Mouse (Mus musculus) T-helper 1 cell (primary cell): ENCODE data around the gene Kirrel3.

Experiments
- in situ Hi-C: fragments of 300-600 bp; cut with MboI, MseI; formaldehyde crosslinking; loops from one replicate; pipeline ENCODE4 v1.15.1; 2025; ENCODE audit warnings: high pct_unique_total_duplicates

Kirrel3 gene

DNA sequence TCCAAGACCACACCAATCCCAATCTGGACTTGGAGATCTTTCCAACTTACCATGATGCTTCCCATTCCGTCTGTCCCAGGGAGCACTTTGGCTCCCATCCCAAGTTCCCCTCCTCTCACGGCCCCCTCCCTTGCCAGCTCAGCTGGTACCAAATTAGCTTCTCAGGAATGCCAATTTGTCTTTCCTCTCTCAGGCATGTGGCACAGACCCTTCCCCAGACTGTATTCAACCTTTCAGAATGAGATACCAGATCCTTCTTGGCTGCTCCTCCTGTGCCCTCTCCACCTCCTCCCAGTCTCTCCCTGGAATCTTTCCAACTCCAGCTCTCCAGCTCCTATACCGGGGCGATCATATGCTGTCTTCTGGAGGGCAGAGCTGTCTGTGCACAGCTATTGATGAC, 264.2 kb downstream of the Kirrel3 start:
- in situ Hi-C loops = no loop called here

GRCm38 (mm10) chr9:34750887-34751286, 265.2 kb downstream of the Kirrel3 start:
- in situ Hi-C loops = no loop called here

DNA sequence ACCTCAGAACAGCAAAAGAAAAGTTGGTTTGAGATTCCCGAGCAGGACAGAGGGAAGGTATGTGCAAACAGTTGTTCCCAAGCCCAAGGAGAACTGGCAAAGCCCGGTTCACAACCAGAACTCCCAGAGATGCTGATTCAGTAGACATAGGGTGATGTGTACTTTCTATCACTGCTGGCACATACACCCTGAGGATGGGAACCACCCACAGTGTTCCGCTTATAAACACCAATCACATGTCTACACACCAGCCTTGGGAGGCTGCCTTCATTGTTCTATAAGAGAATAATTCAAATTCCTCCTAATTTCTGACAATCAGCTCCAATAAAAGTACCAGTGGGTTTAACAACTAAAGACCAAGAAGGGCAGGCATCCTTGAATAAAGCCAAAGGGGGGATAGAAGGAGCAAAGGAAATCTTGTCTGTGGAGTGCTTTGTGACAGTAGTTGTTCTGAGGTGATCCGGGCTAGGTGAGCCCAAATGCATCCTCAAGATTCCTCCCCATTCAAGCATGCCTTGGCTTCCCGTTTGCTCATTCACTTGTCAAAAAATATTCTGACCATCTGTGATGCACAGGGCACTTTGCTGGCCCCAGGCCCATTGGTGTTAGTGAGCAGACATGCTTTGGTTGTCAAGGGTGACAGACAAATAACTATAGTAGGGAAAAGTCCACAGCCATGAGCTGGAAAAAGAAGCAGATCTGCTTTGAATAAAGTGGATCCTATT, 266.5 kb downstream of the Kirrel3 start:
- in situ Hi-C loops = no loop called here

DNA sequence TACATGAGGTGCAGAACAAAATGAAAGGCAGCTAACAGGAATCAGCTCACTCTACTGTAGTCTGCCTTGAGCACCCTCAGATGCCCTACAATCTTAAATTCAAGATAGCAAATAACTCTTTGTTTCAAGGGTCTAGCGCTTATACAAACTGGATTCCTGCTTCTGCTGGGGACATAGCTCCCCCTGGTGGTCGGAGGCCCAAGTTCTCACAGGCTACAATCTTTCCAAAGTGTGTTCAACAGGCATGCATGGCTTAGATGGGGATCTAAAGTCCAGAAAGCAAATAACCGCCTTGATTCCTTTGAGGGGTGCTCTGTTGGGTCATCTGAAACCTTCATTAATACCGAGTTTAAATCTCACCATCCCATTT, 267.1 kb downstream of the Kirrel3 start:
- in situ Hi-C loops = no loop called here

DNA sequence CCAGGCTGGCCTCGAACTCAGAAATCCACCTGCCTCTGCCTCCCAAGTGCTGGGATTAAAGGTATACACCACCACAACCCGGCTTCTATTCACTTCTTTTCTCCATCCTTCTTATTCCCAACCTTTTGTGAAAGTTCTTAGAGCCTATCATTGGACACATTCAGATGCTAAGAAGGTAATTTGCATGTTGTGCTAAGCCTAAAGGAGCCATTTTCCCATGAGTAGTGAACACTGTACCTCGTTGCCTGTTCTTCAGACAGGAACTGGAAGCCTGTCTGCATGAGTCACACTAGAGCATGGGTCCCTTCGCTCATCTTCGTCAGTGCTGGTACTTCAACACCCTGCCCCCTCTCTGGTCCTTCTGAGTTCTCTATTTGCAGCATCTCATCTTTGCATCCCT, 268.2 kb downstream of the Kirrel3 start:
- in situ Hi-C loops = no loop called here

- in situ Hi-C loops = no loop called here
Observed at GRCm38 (mm10) chr9:34754523-34755097, 268.9 kb downstream of the Kirrel3 start.

- in situ Hi-C loops = no loop called here
Observed at GRCm38 (mm10) chr9:34756055-34756454, 270.4 kb downstream of the Kirrel3 start.

DNA sequence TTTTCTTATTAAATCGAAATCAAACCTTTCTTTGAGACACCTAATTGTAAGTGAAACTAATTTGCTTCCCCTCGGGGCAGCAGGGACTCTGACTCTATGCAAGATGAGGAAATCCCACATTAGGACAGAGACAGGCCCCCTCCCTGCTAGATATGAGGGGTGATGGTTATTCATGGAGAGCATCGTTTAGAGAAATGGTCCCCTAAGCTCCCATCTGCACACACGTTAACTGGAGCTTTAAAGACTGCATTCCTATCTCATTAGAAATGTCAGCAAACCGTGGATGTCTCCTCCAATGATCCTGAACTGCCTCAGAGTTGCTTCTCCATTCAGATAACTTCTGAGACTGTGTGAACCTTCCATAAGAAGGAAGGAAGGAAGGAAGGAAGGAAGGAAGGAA, 273.2 kb downstream of the Kirrel3 start:
- in situ Hi-C loops = no loop called here

DNA sequence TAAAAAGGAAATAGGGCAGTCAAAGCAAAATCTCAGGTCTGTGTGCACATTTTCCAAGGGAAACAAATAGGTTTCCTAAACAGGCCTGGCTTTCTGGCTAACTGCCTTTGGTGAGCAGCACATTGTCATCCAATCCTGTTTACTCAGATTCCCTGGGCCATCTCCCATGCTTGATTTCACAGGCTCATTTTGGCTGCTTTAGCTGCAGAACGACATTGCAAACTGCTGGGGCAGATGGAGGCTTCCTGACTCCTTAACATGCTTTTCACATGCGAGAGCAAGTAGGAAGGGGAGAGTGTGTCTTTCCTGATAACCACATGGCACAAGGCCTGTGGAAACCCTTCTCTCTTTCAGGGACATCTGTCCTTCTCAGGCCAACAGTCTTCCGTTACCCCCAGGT, 274.8 kb downstream of the Kirrel3 start:
- in situ Hi-C loops = no loop called here

GRCm38 (mm10) chr9:34766792-34767623, 281.3 kb downstream of the Kirrel3 start:
- in situ Hi-C loops = no loop called here

GRCm38 (mm10) chr9:34768961-34769360, 283.3 kb downstream of the Kirrel3 start:
- in situ Hi-C loops = no loop called here

DNA sequence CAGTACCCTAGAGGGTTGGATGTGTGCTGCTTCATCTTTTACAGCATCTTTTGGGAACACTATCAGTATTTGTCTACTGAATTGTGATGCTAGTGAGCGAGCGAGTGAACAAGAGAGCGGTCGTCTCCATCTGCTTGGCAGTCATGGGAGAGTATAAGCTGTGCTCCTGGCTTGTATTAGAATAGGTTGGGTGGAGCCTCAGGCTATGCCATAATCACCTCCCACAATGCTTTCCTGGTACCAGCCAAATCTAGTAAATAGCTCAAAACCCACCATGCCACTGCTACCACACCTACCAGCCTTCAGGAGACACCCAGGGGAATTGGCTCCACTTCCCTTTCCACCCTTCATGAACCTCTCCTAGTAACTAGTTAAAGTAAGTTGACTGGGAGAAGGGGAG, 285.3 kb downstream of the Kirrel3 start:
- in situ Hi-C loops = no loop called here

DNA sequence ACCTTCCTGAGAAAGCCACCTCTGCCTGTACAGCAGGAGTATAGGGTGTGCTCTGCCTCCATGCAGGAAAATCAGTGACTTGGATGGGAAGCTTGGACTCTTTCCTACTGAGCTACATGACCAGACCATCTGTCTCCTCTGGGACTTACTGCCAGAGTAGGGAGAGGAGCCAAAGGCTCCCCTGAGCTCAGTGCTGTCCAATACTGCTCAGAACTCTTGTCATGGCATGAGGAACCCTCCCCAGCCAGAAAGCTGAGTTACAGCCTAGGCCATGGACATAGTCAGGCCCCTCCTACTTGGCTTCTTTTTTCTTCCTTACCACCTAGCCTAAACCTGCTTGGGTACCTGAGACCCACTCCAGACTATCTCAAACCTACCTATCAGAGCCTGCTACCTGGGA, 285.7 kb downstream of the Kirrel3 start:
- in situ Hi-C loops = no loop called here

GRCm38 (mm10) chr9:34772022-34772437, 286.3 kb downstream of the Kirrel3 start:
- in situ Hi-C loops = no loop called here

GRCm38 (mm10) chr9:34781356-34781755, 295.7 kb downstream of the Kirrel3 start:
- in situ Hi-C loops = no loop called here

GRCm38 (mm10) chr9:34787915-34788314, 302.2 kb downstream of the Kirrel3 start:
- in situ Hi-C loops = no loop called here

GRCm38 (mm10) chr9:34795226-34795625, 309.5 kb downstream of the Kirrel3 start:
- in situ Hi-C loops = no loop called here

- in situ Hi-C loops = no loop called here
Observed at GRCm38 (mm10) chr9:34797688-34798339, 312.1 kb downstream of the Kirrel3 start.

- in situ Hi-C loops = no loop called here
Observed at GRCm38 (mm10) chr9:34801662-34802061, 316.0 kb downstream of the Kirrel3 start.

GRCm38 (mm10) chr9:34806854-34807253, 321.2 kb downstream of the Kirrel3 start:
- in situ Hi-C loops = no loop called here

DNA sequence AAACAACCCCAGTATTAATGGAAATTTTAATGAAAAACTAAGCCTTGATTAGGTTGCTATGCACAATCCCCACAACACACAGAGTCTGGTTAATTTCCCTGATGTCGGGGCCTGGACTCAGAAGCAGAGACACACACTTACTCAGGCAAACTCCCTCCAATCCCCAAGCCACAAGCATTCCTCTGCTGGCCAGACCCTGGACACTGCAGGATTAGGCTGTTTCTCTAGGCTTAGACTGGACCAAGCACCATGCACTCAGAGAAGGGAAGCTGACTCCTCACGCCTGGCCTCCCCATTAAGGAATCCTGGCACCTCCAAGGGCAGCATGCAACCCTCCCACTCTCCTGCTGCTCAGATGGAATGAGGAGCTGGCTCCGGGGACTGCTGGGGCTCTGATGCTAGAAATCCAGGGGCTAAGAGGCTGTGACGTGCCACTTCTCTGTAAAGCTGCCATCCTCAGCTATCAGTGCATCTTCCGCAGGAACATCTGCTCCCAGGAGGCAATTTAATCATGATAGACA, 324.4 kb downstream of the Kirrel3 start:
- in situ Hi-C loops = no loop called here
